Mouse (Mus musculus) heart, embryonic 13.5 days (tissue): Measurements from ENCODE around the gene Cisd3. TPM values are rescaled to one million over a fixed set of nuclear protein-coding genes. Genes with fewer than 3 reads are reported as not detected.
"Not testable (repeated sequence)": the region's sequence is repeated elsewhere in the genome, so short reads cannot be mapped to it uniquely, and the experiment has no call there.

Experiments used
- ATAC-seq: fragments of 200-750 bp; cut with Nextera tagmentation; 2 replicates; pipeline ENCODE4 v1.8.0; 2017; ENCODE audit warnings: moderate TSS enrichment; ENCODE audit not compliant: insufficient number of reproducible peaks, low FRiP score, low TSS enrichment; ENCODE audit errors: extremely low read depth
- H3K27ac ChIP-seq: fragments of 300-500 bp; sonication (generic); replicated peaks from 2 replicates; pipeline ENCODE4 v1.5.1; 2015; ENCODE audit warnings: moderate library complexity, mild to moderate bottlenecking, inconsistent platforms
- H3K27me3 ChIP-seq: fragments of 300-500 bp; sonication (generic); replicated peaks from 2 replicates; pipeline ENCODE4 v1.6.1; 2015; ENCODE audit warnings: mild to moderate bottlenecking, inconsistent platforms
- H3K36me3 ChIP-seq: fragments of 300-500 bp; sonication (generic); 2 replicates; pipeline ENCODE4 v1.6.1; 2015; ENCODE audit warnings: mild to moderate bottlenecking, inconsistent platforms
- H3K4me1 ChIP-seq: fragments of 300-500 bp; sonication (generic); 2 replicates; pipeline ENCODE4 v1.6.1; 2015; ENCODE audit warnings: inconsistent platforms
- H3K4me2 ChIP-seq: fragments of 300-500 bp; sonication (generic); 2 replicates; pipeline ENCODE4 v1.6.1; 2015; ENCODE audit warnings: inconsistent platforms, mild to moderate bottlenecking, moderate library complexity
- H3K4me3 ChIP-seq: fragments of 300-500 bp; sonication (generic); 2 replicates; pipeline ENCODE4 v1.5.1; 2015; ENCODE audit warnings: moderate library complexity, mild to moderate bottlenecking, inconsistent platforms
- H3K9ac ChIP-seq: fragments of 300-500 bp; sonication (generic); 2 replicates; pipeline ENCODE4 v1.6.1; 2015; ENCODE audit warnings: inconsistent platforms, mild to moderate bottlenecking, moderate library complexity
- H3K9me3 ChIP-seq: fragments of 300-500 bp; sonication (generic); 2 replicates; pipeline ENCODE4 v1.6.1; 2016; ENCODE audit warnings: inconsistent platforms
- WGBS: fragments of 180-500 bp; shearing (Covaris S2); methylation state at CpG from one replicate; pipeline ENCODE4 v1.1.7; 2015; ENCODE audit warnings: mixed read lengths; 5-methylcytosine and 5-hydroxymethylcytosine counted together
- polyA plus RNA-seq: library from polyadenylated mRNA; unstranded; fragments of >200 nt; fragmentation: Nextera tagmentation; extraction: Ambion mirVana; gene quantifications from 2 replicates; pipeline ENCODE4 v1.2.1, GENCODE M21; 2015

Gene Cisd3
- polyA plus RNA-seq, 1 experiment from 2014 or later, result 44.1 TPM

DNA sequence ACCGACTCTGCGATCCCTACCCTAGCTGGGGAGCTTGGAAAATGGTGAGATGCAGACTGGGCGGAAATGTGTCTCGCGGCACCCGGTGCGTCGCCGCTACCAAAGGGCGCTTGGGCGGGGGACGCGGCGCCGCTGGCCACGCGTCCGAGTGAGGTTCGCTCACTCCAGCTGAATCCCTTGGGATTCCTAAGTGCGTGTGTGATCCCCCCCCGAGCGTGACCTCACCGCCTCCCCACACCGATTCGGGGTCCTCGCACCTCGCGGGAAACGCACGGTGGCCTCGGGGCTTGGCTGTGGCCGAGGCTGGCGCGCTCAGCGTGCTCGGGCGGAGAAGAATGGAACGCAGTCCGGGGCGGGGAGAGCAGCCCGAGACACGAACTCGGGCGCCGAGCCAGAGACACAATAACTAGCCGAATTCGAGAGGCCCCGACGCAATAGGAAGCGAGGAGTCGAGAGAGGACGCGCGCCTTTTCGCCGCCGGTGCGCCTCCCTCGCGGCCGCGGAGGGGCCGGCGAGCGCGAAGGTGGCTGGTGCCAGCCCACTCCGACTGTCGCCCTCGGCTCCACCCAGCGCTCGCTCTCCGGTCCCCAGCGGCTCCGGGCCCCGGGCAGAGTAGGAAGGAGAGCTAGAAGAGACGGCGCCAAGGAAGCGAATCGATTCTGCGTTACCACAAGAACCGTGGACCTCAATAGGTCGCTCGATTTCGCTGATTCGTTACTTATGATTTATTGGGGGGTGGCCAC lies 14.5 kb downstream of the Cisd3 start, which contains the start of gene Pcgf2:
Gene Pcgf2 (minus strand): TSS at position 495 of the 743 bp plus-strand sequence.
- Histone ChIP-seq H3K27ac (peak within 1 kb of the TSS; percentile 99), H3K4me3 (peak within 1 kb of the TSS; percentile 96), H3K9me3 (no peaks in the 10 kb centered on the region), H3K27me3 (no peaks in the 10 kb centered on the region), H3K4me1 (peaks cover 61% of the 10 kb centered on the region), H3K4me2 (peak within 1 kb of the TSS; percentile 97), H3K9ac (peak within 1 kb of the TSS; percentile 98), H3K36me3 (peaks cover 11% of the 10 kb centered on the region)
- ATAC-seq, result no peak
- under 1% methylated on average over 85 of the region's 85 CpGs for WGBS

DNA sequence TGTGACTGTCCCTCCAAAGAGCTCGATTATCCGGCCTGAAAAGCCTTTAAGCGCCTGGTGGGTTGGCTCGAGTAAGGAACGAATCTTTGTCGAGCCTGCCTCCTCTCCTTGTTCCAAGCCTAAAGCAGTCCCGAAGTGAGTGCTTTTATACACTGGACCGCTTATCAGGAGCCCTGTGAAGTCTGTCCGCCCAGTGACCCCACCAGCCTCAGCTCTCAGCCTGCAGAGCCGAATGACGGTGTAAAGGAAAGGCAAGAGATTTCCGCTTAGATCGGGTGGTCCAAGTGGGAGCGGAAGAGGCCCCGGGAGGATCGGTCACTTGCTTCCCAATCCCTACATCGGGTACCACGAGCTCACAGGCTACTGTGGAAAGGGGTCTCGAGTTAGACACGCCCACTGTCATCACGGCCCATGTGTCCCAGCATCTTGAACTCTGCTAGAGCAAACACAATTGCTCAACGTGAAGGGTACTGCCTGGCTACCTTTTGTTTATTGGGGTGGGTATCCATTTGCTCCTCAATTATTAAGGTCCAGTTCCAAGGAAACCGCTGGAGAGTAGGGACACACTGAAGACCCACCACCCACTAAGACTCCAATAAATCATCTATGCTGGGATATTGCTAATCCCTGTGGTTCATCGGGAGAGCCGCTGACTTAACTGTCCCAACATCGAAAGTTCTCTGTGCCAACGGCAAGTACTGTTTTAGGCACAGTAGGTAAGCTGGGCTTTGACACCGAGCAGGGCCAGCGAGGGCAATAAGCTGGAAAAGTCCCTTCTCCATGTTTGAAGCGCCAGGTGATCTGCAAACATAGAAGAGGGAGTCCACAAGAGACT lies 15.3 kb downstream of the Cisd3 start:
- Histone ChIP-seq H3K27me3 (no peaks in the 10 kb centered on the region), H3K9ac (peak overlapping the region; percentile 98), H3K4me2 (peak overlapping the region; percentile 97), H3K36me3 (peaks cover 19% of the 10 kb centered on the region), H3K27ac (peak overlapping the region; percentile 99), H3K4me1 (peaks cover 53% of the 10 kb centered on the region), H3K4me3 (peak overlapping the region; percentile 96), H3K9me3 (no peaks in the 10 kb centered on the region)
- WGBS, result 17% methylated on average over 30 of the region's 30 CpGs
- ATAC-seq, result no peak

DNA sequence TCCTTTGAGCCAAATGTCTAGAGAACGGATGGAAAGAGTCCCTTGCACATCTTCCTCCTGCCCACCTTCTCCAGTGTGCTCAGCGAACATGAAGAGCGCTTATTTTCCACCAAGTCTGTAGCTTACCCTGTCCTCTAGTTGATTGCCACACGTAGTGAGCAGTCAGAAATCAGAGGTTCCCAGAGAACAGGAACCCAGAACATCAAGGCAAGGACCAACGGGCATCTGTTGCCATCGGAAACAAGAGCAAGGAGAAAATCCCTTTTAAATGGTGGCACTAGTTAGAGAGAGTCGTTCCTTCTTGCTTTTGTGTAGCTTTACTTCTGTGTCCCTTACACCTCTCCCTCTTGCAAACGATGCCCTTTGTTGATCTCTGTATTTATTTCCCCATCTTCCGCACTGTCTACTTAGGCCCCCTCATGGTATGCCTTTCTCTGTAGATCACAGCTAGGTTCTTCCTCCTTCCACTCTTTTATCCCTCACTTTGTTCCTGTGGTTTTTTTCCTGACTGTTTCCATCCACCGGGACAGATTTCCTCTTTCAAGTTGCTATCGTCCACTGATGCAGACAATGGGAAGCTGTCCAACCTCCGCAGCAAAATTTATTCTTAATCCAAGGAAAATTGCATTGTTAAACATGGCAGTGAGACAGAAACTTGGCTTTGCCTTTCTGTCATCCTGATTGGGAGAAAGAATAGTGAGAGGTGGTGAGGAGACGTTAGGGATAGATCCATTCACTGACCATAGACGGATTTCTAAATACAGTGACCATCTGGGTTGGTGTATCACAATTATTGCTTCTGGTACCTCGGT lies 16.2 kb downstream of the Cisd3 start:
- peak overlapping the region; percentile 97 for H3K4me2 ChIP-seq
- peak overlapping the region; percentile 98 for H3K9ac ChIP-seq
- no peak for ATAC-seq
- H3K36me3 ChIP-seq, result peaks cover 27% of the 10 kb centered on the region
- 52% methylated on average over 15 of the region's 15 CpGs for WGBS
- peak overlapping the region; percentile 33; the same call in 1 of the 2 replicates for H3K27ac ChIP-seq
- H3K4me3 ChIP-seq, result peak overlapping the region; percentile 96
- no peaks in the 10 kb centered on the region for H3K27me3 ChIP-seq
- H3K9me3 ChIP-seq, result no peaks in the 10 kb centered on the region
- H3K4me1 ChIP-seq, result peaks cover 45% of the 10 kb centered on the region

DNA sequence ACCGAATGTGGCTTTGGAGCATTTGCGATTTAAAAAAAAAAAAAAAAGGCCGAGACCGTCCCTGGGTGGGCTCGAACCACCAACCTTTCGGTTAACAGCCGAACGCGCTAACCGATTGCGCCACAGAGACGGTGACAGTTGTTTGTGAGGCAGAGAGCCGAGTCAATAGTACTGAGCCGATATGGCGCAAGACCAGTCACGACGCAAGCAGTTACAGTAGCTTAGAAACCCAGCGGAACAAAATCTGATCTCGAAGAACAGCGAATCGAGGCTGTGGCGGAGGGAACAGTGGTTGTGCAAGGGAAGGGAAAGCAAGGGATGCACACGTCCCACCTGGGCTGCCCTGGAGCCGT lies 16.7 kb downstream of the Cisd3 start:
- ATAC-seq, result no peak
- H3K27ac ChIP-seq, result peak overlapping the region; percentile 80
- peak overlapping the region; percentile 97 for H3K4me2 ChIP-seq
- under 1% methylated on average over 24 of the region's 24 CpGs for WGBS
- peak overlapping the region; percentile 96 for H3K4me3 ChIP-seq
- peak overlapping the region; percentile 80 for H3K9ac ChIP-seq
- no peaks in the 10 kb centered on the region for H3K9me3 ChIP-seq
- peaks cover 39% of the 10 kb centered on the region for H3K4me1 ChIP-seq
- H3K27me3 ChIP-seq, result no peaks in the 10 kb centered on the region
- peaks cover 33% of the 10 kb centered on the region for H3K36me3 ChIP-seq

DNA sequence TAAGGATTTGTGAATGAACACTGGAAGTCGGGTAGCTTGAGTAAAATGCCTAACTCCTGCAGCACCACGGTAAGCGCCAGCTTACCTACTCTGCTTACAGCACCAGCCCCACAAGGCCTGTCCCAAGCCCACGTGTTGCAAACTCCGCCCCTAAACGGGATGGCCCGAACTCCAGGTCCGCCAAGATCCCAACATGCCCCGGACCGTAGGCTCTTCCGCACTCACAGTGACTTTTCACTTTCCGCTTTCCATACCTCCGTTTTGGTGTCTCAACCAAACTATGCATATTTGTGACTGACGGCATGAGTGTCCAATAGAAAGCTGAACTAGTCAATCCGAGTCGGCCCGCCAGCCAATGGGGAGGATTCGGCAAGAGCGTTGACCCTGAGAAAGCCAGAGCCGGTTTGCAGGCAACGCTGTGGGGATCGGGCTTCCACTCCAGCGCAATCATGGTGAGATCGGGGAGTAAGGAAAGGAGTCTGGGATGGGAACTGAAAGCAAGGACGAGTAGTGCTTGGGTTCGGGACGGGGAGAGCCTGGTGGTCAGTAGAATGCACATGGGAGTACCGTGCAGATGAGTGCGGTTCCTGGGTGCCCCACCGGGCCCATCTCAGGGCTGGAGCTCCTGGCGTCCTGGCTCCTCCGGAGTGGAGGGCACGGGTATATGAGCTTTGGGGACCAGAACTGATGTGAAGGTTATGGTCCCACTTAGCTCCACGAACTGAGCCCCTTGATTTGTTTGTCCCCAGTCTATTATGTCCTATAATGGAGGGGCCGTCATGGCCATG lies 17.6 kb downstream of the Cisd3 start, which contains the start of gene Psmb3:
Gene Psmb3 (plus strand): TSS at position 361 of the 788 bp plus-strand sequence.
- Histone ChIP-seq H3K4me1 (peaks cover 30% of the 10 kb centered on the region), H3K9ac (peak within 1 kb of the TSS; percentile 90), H3K4me3 (peak within 1 kb of the TSS; percentile 96), H3K4me2 (peak within 1 kb of the TSS; percentile 97), H3K36me3 (peaks cover 41% of the 10 kb centered on the region), H3K27ac (peak within 1 kb of the TSS; percentile 80), H3K9me3 (no peaks in the 10 kb centered on the region), H3K27me3 (no peaks in the 10 kb centered on the region)
- under 1% methylated on average over 35 of the region's 35 CpGs for WGBS
- ATAC-seq, result peak; percentile 84

DNA sequence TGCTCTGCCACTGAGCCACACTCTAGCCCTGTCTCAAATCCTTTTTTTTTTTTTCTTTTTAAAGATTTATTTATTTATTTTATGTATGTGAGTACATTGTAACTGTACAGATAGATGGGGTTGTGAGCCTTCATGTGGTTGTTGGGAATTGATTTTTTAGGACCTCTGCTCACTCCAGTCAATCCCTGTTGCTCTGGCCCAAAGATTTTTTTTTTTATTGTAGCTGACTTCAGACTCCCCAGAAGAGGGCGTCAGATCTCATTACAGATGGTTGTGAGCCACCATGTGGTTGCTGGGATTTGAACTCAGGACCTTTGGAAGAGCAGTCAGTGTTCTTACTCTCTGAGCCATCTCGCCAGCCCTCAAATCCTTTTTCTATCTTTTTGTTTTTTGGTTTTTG lies 24.4 kb downstream of the Cisd3 start:
- not testable (repeated sequence) for H3K4me1 ChIP-seq, H3K4me3 ChIP-seq, H3K27ac ChIP-seq, ATAC-seq, H3K9me3 ChIP-seq, H3K27me3 ChIP-seq, H3K9ac ChIP-seq, H3K4me2 ChIP-seq
- H3K36me3 ChIP-seq, result peaks cover 93% of the 10 kb centered on the region
- WGBS, result 82% methylated on average over 2 of the region's 2 CpGs

DNA sequence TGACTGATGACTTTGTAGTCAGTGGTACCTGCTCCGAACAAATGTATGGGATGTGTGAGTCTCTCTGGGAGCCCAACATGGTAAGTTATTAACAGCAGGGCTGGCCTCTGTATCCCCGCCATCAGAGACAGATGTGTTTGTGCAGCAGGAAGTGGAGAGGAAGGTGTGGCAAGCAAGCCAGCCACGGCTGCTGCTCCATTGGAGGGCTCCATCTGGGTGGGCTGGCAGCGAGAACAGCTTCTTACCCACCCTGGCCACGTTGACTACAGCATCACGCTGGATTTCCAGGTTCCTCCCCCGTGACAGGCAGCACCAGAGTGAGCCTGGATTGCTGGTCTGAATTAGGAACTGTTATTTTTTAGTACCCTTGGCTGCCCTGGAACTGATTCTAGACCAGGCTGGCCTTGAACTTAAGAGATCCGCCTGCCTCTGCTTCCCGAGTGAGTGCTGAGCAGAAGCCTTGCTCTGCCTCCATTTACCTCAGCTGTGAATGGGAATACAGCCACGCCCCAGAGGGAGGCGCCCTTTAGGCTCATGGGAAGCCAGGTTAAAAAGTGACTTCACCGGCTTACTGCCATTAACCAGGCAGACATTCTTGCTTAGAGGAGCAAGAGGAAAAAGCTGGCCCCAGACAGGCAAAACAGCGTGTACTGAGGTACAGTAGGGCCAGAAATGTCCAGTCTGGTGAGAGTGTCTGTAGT lies 25.7 kb downstream of the Cisd3 start:
- ATAC-seq, result no peak
- 82% methylated on average over 13 of the region's 13 CpGs for WGBS
- no peak overlapping the region for H3K4me3 ChIP-seq
- H3K9ac ChIP-seq, result no peak overlapping the region
- no peak overlapping the region for H3K27ac ChIP-seq
- no peaks in the 10 kb centered on the region for H3K9me3 ChIP-seq
- no peak overlapping the region for H3K4me2 ChIP-seq
- peaks cover 85% of the 10 kb centered on the region for H3K36me3 ChIP-seq
- H3K4me1 ChIP-seq, result peaks cover 15% of the 10 kb centered on the region
- no peaks in the 10 kb centered on the region for H3K27me3 ChIP-seq

DNA sequence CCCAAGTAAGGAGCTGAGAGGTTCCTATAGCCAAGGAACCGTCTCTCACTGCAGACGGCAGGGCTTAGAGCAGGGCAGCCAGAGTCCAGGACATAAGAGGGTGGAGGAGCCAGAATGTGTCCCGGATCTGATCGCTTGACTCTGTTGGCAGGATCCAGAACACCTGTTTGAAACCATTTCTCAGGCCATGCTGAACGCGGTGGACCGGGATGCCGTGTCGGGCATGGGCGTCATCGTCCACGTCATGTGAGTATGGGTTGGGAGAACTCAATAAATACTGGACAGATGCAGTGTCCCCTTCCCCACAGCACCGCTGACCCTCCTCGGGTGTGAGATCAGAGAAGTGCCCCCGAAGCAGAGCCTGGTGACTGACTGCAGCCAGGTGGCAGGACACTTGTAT lies 26.7 kb downstream of the Cisd3 start:
- 95% methylated on average over 15 of the region's 15 CpGs for WGBS
- no peak overlapping the region for H3K9ac ChIP-seq

DNA sequence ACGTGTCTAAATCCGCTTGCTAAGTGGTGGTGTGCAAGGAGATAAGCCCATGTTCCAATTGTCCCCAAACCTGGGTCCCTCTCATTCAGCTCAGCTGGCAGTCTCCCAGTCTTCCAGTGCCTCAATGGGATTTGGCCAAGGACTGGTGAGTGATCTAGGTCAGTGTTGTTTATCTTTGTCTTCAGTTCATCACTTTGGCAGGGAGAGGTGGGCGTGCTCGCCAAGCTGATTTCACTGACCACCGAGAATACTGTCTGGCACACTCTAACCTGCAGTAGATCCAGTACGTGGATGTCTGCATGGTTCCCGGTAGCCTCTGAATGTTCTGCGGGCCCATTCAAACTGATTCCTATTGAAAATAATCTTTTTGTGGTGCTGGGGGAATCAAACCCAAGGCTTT lies 28.3 kb downstream of the Cisd3 start:
- Histone ChIP-seq H3K9me3 (no peaks in the 10 kb centered on the region), H3K4me2 (no peak overlapping the region), H3K9ac (no peak overlapping the region), H3K27ac (no peak overlapping the region), H3K4me1 (peaks cover 20% of the 10 kb centered on the region), H3K27me3 (no peaks in the 10 kb centered on the region), H3K36me3 (peaks cover 79% of the 10 kb centered on the region), H3K4me3 (no peak overlapping the region)
- no peak for ATAC-seq
- WGBS, result 72% methylated on average over 8 of the region's 8 CpGs

More for the DNA sequence above, 26.7 kb downstream of the Cisd3 start:
- no peak overlapping the region for H3K4me3 ChIP-seq
- H3K9me3 ChIP-seq, result no peaks in the 10 kb centered on the region
- ATAC-seq, result no peak
- H3K4me2 ChIP-seq, result no peak overlapping the region
- H3K4me1 ChIP-seq, result peaks cover 16% of the 10 kb centered on the region
- peaks cover 81% of the 10 kb centered on the region for H3K36me3 ChIP-seq
- no peak overlapping the region for H3K27ac ChIP-seq
- no peaks in the 10 kb centered on the region for H3K27me3 ChIP-seq

DNA sequence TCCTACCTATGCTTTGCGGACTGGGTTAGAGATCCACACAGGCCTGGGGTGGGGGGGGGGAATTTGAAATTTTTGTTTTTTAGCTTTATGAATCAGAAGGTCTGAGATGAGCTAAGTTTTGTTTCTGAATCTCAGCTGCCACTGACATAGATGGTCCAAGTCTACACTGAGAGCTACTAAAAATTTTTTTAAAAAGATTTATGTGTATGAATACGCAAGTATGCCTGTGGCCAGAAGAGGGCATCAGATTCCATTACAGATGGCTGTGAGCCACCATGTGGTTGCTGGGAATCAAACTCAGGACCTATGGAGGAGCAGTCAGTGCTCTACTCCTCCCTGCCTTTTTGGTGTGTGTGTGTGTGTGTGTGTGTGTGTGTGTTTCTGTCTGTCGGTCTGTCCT lies 28.7 kb downstream of the Cisd3 start:
- no peak for ATAC-seq
- Histone ChIP-seq H3K9ac (no peak overlapping the region), H3K27ac (no peak overlapping the region), H3K4me1 (peaks cover 20% of the 10 kb centered on the region), H3K36me3 (peaks cover 79% of the 10 kb centered on the region), H3K27me3 (no peaks in the 10 kb centered on the region), H3K9me3 (no peaks in the 10 kb centered on the region), H3K4me2 (no peak overlapping the region), H3K4me3 (no peak overlapping the region)
- 97% methylated on average over 3 of the region's 3 CpGs for WGBS
